Mouse (Mus musculus) stomach, postnatal 0 days (tissue): ENCODE results near the gene Hes5.

Source experiments
- CTCF ChIP-seq: IDR thresholded peaks from 2 replicates; pipeline ENCODE4 v1.5.1; 2016; ENCODE audit warnings: antibody characterized with exemption, low read depth, mild to moderate bottlenecking, moderate library complexity
- EP300 ChIP-seq: optimal IDR thresholded peaks from 2 replicates; pipeline ENCODE3; 2016; ENCODE audit warnings: antibody characterized with exemption

DNA sequence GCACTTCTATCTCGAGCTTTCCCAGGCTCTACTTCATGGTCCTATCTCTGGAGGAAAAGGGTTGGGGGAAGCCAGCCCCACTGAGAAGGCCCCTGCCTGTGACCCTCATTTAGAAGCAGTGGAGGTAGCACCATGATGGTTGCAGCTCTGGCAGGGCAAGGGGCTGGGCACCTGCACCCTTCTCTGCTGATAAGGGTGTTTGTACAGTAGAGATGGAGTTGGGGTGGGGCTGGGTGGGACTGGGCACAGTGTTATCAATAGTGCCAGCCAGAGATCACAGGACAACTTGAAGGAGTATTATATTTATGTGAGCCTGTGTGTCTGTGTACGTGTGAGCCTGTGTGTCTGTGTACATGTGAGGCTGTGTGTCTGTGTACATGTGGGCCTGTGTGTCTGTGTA lies 49.1 kb upstream of the Hes5 start:
- TF ChIP-seq CTCF (no peak), EP300 (no peak)
